Mouse (Mus musculus) kidney, adult 2 months (tissue): ENCODE data around the gene Cobll1. TPM values are rescaled to one million over a fixed set of nuclear protein-coding genes. Genes with fewer than 3 reads are reported as not detected.

Experiments
- DNase-seq: peaks from one replicate; pipeline ENCODE4 v3.0.0; 2021
- H3K27ac ChIP-seq: fragments of 200-500 bp; 2 replicates; pipeline ENCODE4 v1.5.1; 2012; ENCODE audit warnings: low read depth, low read length, control low read depth, inconsistent platforms; ENCODE audit not compliant: insufficient read depth
- H3K27me3 ChIP-seq: fragments of 200-500 bp; replicated peaks from 2 replicates; pipeline ENCODE4 v1.6.1; 2012; ENCODE audit warnings: mild to moderate bottlenecking, moderate library complexity, low read length, inconsistent platforms; ENCODE audit not compliant: control insufficient read depth, insufficient read depth
- H3K36me3 ChIP-seq: fragments of 200-500 bp; 2 replicates; pipeline ENCODE4 v1.6.1; 2012; ENCODE audit warnings: mild to moderate bottlenecking, moderate library complexity, low read length, inconsistent platforms; ENCODE audit not compliant: control insufficient read depth, insufficient read depth
- H3K4me1 ChIP-seq: fragments of 200-500 bp; 2 replicates; pipeline ENCODE4 v1.6.1; 2011; ENCODE audit warnings: low read length; ENCODE audit not compliant: control insufficient read depth, insufficient read depth
- H3K4me3 ChIP-seq: fragments of 200-500 bp; 2 replicates; pipeline ENCODE4 v1.5.1; 2011; ENCODE audit warnings: mild to moderate bottlenecking, low read depth, low read length, control low read depth; ENCODE audit not compliant: insufficient read depth
- CTCF ChIP-seq: fragments of 200-500 bp; conservative IDR thresholded peaks from 2 replicates; pipeline ENCODE4 v1.5.1; 2011; ENCODE audit warnings: low read depth, mild to moderate bottlenecking, control low read depth, low read length, moderate library complexity, mixed read lengths; ENCODE audit not compliant: insufficient read depth, insufficient read length
- POLR2A ChIP-seq: fragments of 200-500 bp; IDR thresholded peaks from one replicate; pipeline ENCODE4 v1.6.1; 2011; ENCODE audit warnings: low read depth, low read length, control low read depth
- WGBS: fragments of 180-500 bp; shearing (Covaris S2); methylation state at CpG from one replicate; pipeline ENCODE4 v1.1.7; 2018; 5-methylcytosine and 5-hydroxymethylcytosine counted together
- polyA plus RNA-seq: library from polyadenylated mRNA; depleted of rRNA; stranded (reverse); fragments of >200 nt; gene quantifications from 2 replicates; pipeline ENCODE4 v1.2.3, GENCODE M21; 2012

Gene Cobll1
- polyA plus RNA-seq, 1 experiment: 51.7 TPM

- H3K4me3 ChIP-seq: no peak overlapping the region
- H3K27ac ChIP-seq: no peak overlapping the region
- WGBS: 93% methylated on average over 3 of the region's 3 CpGs
- H3K27me3 ChIP-seq: no peaks in the 10 kb centered on the region
- H3K4me1 ChIP-seq: peaks cover 21% of the 10 kb centered on the region
- no peak for TF ChIP-seq CTCF
- no peak for TF ChIP-seq POLR2A
- no peaks in the 10 kb centered on the region; the same call in 1 of the 2 replicates for H3K36me3 ChIP-seq
- DNase-seq: no peak
Observed at GRCm38 (mm10) chr2:65198605-65199004, 40.6 kb downstream of the Cobll1 start.

DNA sequence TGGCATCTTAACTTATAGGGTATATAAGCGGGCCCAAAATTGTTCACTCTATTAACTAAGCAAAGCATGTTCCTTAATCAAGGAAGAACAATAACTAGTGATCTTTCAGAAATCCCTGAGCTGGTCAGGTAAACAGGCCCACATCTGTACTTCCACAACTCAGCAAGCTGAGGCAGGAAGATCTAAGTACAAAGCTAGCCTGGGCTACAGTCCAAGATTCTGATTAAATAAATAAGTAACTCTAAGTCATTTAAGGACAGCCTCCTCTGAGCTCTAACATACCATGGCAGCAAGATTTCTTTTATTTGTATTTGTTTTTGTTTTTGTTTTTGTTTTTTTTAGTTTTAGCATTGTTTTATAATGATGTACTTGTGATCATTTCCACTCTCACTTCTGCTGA lies 42.2 kb downstream of the Cobll1 start:
- DNase-seq: peak; percentile 63
- peaks cover 27% of the 10 kb centered on the region for H3K4me1 ChIP-seq
- H3K36me3 ChIP-seq: no peaks in the 10 kb centered on the region; the same call in 1 of the 2 replicates
- WGBS: 89% methylated on average over 1 of the region's 1 CpGs
- H3K4me3 ChIP-seq: no peak overlapping the region
- no peak overlapping the region for H3K27ac ChIP-seq
- no peaks in the 10 kb centered on the region for H3K27me3 ChIP-seq
- no peak for TF ChIP-seq CTCF
- TF ChIP-seq POLR2A: no peak

GRCm38 (mm10) chr2:65195233-65196010 lies 43.8 kb downstream of the Cobll1 start:
- Histone ChIP-seq H3K4me1 (peaks cover 27% of the 10 kb centered on the region), H3K4me3 (no peak overlapping the region), H3K36me3 (no peaks in the 10 kb centered on the region; the same call in 1 of the 2 replicates), H3K27ac (0 out of 2 replicates have a peak overlapping the region, but pooled peaks have one; percentile 4), H3K27me3 (no peaks in the 10 kb centered on the region)
- 54% methylated on average over 9 of the region's 9 CpGs for WGBS
- DNase-seq: no peak
- TF ChIP-seq CTCF: no peak
- no peak for TF ChIP-seq POLR2A

DNA sequence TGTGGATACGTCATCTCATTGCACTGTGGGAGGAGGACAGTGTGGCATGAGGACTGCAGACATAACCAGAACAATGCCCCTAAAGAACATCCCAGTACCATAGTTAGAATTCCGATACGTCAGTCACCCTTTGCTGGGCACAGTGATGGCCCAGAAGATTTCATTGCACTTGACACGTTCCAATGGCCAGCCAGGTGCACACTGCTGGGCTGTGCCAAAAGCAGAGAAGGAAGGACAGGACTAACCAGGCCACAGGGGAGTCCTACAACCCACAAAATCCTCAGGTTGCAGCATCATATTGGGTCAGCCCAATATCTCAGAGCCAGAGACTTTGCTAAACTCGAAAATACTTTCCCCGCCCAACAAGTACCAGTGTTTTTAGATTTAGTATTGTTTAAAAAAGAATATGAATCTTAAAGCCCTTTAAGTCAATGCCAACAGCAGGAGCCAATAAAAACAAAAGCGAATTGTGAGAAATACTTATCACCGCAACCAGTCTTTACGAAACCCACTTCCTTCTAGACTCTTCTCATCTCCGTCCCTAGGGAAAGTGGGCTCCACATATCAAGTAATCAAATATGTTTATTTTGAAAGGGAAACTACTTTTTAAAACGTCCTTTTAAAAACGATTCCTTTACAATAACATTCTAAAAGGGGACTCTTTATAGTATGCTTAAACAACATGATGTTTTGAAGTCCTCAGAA lies 46.0 kb downstream of the Cobll1 start:
- Histone ChIP-seq H3K27ac (peak overlapping the region; percentile 30; the same call in 1 of the 2 replicates), H3K27me3 (no peaks in the 10 kb centered on the region), H3K4me1 (peaks cover 31% of the 10 kb centered on the region), H3K4me3 (no peak overlapping the region), H3K36me3 (no peaks in the 10 kb centered on the region; the same call in 1 of the 2 replicates)
- 43% methylated on average over 12 of the region's 12 CpGs for WGBS
- TF ChIP-seq POLR2A (no peak), CTCF (no peak)
- no peak for DNase-seq

DNA sequence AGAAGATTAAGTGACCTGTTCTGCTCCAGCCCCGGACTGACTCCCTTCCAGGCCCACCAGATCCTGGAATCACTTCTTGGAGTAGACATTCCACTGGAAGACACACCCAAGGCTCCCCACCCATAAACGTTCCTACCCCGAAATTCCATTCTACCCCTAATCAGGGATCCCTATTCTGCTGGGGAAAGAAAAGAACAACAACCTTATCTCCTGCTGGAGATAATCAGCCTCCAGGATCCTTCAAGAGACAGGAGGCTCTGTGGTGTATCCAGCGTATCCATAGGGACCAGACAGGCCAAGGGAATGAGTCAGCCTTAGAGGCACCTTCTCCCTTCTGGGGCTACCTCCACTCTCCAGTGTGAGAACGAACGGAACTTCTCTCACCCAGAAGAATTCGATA lies 47.8 kb downstream of the Cobll1 start:
- H3K4me1 ChIP-seq: peaks cover 38% of the 10 kb centered on the region
- 72% methylated on average over 7 of the region's 7 CpGs for WGBS
- H3K36me3 ChIP-seq: no peaks in the 10 kb centered on the region
- DNase-seq: no peak
- H3K27me3 ChIP-seq: no peaks in the 10 kb centered on the region
- TF ChIP-seq POLR2A (no peak), CTCF (no peak)
- H3K27ac ChIP-seq: peak overlapping the region; percentile 47; the same call in 1 of the 2 replicates
- no peak overlapping the region for H3K4me3 ChIP-seq

DNA sequence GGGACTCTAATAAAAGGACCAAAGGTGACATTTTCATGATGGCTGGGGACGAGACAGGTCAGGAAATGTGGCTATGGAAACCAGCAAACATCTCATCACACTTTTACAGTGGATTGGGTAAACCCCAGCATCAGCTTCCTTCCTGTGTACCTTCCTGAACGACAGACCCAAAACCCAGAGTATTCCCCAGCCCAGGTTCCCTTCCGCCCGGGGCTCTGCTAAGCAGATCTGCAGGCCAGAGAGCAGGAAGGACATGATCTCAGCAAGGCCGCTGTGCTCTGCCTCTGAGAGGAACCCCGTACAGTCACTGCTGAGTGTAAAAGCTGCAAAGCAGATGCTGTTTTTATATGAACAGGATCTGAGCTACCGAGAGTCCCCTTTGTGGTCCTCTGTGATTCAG lies 49.9 kb downstream of the Cobll1 start:
- DNase-seq: peak; percentile 52
- WGBS: 29% methylated on average over 7 of the region's 7 CpGs

GRCm38 (mm10) chr2:65188585-65188984 lies 50.6 kb downstream of the Cobll1 start:
- WGBS: 29% methylated on average over 6 of the region's 6 CpGs
- TF ChIP-seq POLR2A: no peak
- no peak for TF ChIP-seq CTCF
- H3K27ac ChIP-seq: no peak overlapping the region
- DNase-seq: no peak
- H3K27me3 ChIP-seq: no peaks in the 10 kb centered on the region
- H3K4me3 ChIP-seq: no peak overlapping the region
- H3K4me1 ChIP-seq: peaks cover 35% of the 10 kb centered on the region
- H3K36me3 ChIP-seq: no peaks in the 10 kb centered on the region

More for the DNA sequence above, 49.9 kb downstream of the Cobll1 start:
- H3K36me3 ChIP-seq: no peaks in the 10 kb centered on the region
- H3K27me3 ChIP-seq: no peaks in the 10 kb centered on the region
- 0 out of 2 replicates have a peak overlapping the region, but pooled peaks have one; percentile 1 for H3K27ac ChIP-seq
- H3K4me1 ChIP-seq: peaks cover 33% of the 10 kb centered on the region
- TF ChIP-seq POLR2A (no peak), CTCF (no peak)
- H3K4me3 ChIP-seq: no peak overlapping the region
